Mouse (Mus musculus): Measurements from ENCODE around the gene Fmn2.

Gene Fmn2

GRCm38 (mm10) chr1:174501661-174502030 is at the start of gene Fmn2:
Fmn2 (plus strand) TSS chr1:174501825.
- DNase-seq (ENCODE audit: low spot score in 2 of 2), result peak; percentile 26 to 60

DNA sequence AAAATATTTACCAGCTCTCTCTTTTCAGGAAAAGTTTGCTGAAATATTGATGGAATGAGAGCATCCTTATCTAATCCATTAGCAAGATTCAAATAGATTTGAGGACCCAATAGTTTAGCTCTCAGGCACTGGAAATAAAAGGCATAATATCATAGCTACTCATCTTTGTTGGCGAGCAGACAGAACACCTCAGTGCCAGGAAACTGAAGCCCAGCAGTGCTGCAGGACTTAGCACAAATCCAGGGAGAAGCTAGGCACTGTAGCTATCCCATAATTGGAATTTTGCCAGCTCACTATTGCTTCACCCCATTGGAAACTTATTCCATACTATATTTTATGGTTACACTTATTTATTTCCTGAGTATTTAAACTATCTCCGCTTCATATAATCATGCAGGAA is 46.5 kb upstream of the Fmn2 start:
- DNase-seq (ENCODE audit: low spot score in 2 of 2), result no peak

DNA sequence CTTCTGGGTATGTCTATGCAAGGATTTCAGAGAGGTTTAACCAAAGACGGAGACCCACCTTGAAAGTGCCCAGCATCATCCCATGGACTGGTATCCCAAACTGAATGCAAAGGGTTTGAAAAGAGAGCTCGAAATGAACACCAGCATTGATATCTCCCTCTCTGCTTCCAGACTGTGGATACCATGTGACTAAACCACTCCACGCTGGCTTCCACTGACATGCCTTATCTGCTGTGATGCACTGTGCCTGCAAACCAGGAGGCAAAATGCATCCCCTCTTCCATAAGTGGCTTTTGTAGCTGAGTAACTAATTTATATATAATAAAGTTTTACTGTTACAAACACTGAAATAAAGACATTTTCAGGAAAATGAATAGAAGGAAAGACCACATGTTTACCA is 36.2 kb upstream of the Fmn2 start:
- DNase-seq (ENCODE audit: low spot score in 2 of 2), result no peak

DNA sequence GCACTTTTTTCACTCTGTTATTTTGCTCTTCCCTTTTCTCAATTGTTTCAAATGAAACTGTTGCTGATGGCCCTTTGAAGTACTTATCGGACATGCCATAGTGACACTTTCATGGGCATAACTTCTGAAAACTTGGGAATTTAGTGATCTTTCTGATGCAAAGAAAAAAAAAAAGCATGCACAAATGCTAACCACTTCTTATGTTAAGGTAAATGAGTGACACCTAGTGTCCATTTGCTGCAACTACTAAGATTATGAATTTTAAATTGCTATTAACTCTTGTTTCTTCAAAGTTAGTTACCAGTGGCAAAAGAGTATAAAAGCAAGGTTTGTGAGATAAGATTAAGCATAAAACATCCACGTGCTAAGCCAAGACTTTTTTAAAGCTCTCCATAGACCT is 35.4 kb upstream of the Fmn2 start:
- DNase-seq (ENCODE audit: low spot score in 2 of 2), result no peak

GRCm38 (mm10) chr1:174469736-174470135 is 31.9 kb upstream of the Fmn2 start:
- no peak for DNase-seq (ENCODE audit: low spot score in 2 of 2)

GRCm38 (mm10) chr1:174482567-174482966 is 19.1 kb upstream of the Fmn2 start:
- no peak for DNase-seq (ENCODE audit: low spot score in 2 of 2)

DNA sequence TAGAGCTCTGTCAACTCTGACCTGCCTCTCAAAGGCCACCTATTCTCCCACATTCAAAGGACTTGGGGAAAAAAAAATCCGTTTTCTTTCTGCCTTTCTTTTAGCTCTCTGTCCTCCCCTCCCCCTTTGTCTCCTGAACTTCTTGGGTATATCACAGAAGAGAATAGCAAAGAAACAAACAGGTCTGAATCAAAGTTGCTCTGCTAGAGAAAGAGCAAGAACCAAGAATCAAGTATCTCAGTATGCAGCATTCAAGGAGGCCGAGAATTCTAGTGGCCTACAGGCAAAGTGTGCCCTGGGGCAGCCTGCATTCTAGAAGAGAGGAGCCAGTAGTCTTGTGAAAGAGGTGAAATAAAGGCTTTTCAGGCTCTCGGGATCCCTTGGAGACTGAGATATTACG is 1.6 kb upstream of the Fmn2 start:
- no peak for DNase-seq (ENCODE audit: low spot score in 2 of 2)

DNA sequence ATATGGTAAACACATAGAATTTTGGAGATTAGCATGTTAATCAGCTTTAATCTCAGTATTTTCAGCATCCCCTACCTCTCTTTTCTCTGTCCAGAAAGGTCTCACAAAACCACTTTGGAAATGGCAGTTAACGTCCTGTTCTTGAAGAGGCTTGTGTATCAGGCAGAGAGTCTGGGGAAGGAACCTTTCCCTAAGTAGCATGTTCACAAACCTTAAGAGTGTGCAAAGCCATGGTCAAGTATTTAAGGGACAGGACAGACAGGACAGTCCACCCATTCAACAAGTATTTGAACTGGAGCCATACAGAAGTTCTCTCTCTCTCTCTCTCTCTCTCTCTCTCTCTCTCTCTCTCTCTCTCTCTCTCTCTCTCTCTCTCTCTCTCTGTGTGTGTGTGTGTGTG is 614 bp upstream of the Fmn2 start:
- no peak for DNase-seq (ENCODE audit: low spot score in 2 of 2)

- no peak for DNase-seq (ENCODE audit: low spot score in 2 of 2)
Observed at GRCm38 (mm10) chr1:174502031-174502845, 613 bp downstream of the Fmn2 start.

DNA sequence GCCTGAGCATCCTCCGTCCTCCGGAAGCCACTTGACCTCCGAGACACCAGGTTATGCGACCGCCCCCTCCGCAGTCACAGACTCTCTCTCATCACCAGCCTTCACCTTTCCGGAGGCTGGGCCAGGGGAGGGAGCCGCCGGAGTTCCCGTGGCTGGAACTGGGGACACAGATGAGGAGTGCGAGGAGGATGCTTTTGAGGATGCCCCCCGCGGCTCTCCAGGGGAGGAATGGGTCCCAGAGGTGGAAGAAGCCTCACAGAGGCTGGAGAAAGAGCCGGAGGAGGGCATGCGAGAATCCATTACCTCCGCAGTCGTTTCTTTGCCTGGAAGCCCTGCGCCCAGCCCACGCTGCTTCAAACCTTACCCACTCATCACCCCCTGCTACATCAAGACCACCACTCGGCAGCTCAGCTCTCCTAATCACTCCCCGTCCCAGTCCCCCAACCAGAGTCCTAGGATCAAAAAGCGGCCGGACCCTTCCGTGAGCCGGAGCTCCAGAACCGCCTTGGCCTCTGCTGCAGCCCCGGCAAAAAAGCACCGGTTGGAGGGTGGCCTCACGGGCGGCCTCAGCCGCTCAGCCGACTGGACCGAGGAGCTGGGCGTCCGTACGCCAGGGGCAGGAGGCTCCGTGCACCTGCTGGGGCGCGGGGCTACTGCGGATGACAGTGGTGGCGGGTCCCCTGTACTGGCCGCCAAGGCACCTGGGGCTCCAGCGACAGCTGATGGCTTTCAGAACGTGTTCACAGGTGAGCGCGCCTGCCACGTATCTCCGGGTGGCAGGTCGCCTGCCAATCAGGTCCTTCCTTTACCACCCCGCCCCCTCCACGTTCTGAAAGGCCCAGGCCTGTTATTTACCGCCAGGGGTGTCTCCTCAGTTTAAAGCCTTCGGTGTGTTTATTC is 1.5 kb downstream of the Fmn2 start:
- DNase-seq (ENCODE audit: low spot score in 2 of 2), result no peak

GRCm38 (mm10) chr1:174508571-174509110 is 7.0 kb downstream of the Fmn2 start:
- DNase-seq (ENCODE audit: low spot score in 2 of 2), result no peak

GRCm38 (mm10) chr1:174513419-174513818 is 11.8 kb downstream of the Fmn2 start:
- DNase-seq (ENCODE audit: low spot score in 2 of 2), result no peak

DNA sequence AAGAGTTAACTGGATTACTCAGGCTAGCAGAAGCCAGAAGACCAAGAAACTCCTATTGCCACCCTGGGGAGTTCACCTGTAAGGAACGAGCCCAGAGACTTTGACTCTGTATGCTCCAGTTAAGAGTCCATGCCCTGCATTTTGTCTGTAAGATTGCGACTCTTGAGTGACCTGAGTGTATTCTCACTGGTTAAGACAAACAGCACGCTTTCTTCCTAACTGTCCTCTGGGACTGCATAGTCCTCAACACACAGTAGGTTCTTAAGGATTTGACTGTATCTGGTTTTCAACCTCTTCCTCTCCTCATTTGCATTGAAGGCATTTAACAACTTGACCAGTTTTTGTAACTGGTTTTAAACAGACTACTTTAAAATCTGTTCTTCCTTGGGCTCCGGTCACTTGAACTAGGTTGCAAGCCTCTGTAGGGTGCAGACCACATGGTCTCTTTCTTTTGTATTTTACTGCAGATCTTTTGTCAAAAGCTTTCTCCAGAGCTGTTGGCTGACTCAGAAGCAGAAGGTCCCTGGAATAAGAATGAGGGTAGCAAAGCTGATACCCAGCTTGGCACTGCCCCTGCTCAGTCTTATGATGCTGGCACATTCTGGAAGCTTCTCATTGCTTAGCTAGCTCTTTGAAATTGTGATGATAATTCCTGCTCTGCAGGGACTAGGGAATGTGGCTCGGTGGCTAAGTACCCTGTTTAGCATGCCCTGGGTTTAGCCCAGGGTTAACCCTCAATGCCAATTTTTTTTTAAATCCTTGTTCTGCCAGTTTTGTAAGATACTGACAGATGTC is 20.5 kb downstream of the Fmn2 start:
- no peak for DNase-seq (ENCODE audit: low spot score in 2 of 2)

DNA sequence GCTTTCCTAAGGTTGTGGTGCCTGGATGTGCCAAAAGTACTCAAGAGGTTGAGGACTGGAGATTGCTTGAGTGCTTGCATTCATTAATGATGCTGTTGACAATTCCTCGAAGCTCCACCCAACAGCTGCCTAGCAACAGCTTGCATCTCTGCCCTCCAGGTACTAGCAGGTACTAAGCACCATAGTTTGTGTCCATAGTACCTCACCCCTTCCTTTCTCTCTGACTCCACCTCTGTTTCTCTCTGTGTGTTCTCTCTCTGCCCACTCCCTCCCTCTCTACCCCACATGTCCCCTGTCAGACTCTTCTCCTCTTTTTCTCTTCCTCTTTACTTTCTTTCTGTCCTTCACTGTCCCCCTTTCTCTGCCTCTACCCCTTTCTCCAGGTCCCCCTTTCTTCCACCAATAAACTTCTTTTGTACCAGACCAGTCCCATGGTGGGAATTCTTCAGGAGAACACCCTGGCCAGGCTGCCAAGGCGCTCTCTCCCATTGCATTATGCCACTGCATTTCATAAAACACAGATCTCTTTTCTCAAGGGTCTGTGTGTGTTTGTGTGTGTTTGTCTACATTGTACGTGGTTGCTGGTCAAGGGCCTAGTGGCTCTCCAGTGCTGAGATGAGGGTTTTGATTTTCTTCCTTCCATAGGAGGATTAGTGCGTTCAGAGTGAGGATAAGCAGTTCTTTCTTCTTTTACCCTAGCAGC is 21.3 kb downstream of the Fmn2 start:
- no peak for DNase-seq (ENCODE audit: low spot score in 2 of 2)

DNA sequence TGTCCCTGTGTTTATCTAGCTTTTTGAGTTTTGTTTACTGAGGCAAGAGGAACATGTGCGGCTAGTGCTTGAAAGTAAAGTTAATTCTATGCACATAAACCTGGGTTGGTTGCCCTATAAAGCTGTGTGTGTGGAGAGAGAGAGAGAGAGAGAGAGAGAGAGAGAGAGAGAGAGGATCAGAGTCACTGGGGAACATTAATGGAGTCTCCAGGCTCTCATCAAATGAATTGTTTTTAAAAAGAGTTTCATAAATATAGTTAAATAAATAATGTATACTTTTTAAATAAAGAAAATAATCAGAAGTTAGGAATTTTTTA is 21.8 kb downstream of the Fmn2 start:
- DNase-seq (ENCODE audit: low spot score in 2 of 2), result no peak

DNA sequence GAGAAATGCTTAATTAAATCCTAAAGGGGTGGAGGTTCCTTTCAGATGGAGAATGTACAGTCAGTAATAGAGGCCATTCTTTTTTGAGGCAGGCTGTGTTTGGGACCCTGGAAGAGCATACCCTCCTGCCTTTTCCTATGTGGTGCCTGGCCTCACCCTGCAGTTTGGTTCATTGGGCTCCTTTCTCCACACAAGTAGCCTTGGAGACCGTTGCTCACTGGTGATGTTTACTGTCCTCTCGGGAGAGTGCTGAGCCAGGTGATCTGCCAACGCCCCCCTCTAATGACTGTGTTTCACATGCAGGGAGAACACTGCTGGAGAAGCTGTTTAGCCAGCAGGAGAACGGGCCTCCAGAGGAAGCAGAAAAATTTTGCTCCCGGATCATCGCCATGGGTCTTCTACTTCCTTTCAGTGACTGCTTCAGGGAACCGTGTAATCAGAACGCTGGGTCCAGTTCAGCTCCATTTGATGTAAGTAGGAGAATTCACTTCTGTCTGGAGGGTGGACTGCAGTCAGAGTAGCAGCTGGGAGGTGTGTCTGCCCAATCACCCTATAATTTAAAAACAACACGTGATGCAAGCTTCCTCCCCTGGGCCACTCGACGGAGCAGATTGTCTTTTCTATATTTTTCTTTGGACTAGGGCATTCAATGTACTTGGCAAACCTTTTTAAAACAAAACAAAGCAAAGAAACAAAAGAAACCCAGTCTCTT is 35.3 kb downstream of the Fmn2 start:
- DNase-seq (ENCODE audit: low spot score in 2 of 2), result no peak

DNA sequence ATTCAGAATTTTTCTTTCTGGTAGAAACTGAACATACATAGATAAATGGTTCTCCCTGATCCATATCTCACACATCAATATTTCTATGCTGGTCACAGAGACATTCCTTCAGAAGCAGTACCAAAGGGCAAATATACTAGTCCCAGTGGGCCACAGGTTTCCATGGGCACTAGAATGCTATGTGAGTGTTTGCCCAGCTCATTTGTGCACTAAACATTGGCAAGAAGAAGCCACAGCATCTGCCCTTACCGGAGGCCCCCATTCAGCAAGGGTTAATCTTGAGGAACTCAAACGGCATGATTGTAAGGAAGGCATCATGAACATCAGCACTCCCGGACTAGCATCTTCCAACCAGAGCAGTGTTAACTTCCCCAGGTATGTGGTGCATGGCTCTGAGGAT is 35.9 kb downstream of the Fmn2 start:
- no peak for DNase-seq (ENCODE audit: low spot score in 2 of 2)

- no peak for DNase-seq (ENCODE audit: low spot score in 2 of 2)
Observed at GRCm38 (mm10) chr1:174548291-174548690, 46.7 kb downstream of the Fmn2 start.

- peak in 1 of 2 experiments; percentile 62 for DNase-seq (ENCODE audit: low spot score in 2 of 2)
Observed at GRCm38 (mm10) chr1:174553272-174554007, 51.8 kb downstream of the Fmn2 start.

DNA sequence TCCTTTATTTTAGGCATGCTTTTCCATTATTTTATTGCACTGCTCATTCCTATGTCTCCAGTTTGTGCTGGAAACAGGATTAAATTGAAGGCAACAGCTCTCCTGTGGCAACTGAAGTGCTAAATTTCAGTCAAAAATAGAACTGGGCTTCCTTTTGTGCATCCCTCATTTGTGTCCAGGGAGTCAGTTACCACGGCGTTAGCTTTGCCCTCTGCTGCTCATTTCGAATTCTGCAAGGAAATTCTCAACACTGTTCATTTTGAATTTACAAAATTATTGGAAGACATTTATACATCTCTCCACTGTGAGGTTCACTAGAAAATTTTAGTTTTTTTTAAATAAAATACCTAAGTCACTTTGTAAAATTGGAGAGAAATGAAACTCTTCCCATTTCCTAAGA is 53.8 kb downstream of the Fmn2 start:
- DNase-seq (ENCODE audit: low spot score in 2 of 2), result no peak
